Comparison of ENCODE assay signal across 19 mouse cellular contexts in genomic region chr19:7562601-7563129, GRCm38 (mm10). TPM values are rescaled to one million over a fixed set of nuclear protein-coding genes. Genes with fewer than 3 reads are reported as not detected.
A peak's percentile ranks its signal among the peaks of the same experiment; 100 is the strongest.
DNase-seq lines count a peak whose midpoint lies in the region.
"Had no signal": no experiment of that assay in that cellular context is flagged by ENCODE, and none has a peak within 500 bp of the region (broad histone marks: within the 10 kb centered on the region; RNA-seq: fewer than 3 reads in every experiment).

No protein-coding gene starts in this region.

- DNase-seq in heart, adult 8-10 months (ENCODE audit: low spot score): peak; percentile 36
- no peak for DNase-seq in heart, postnatal 4 days
- DNase-seq in lung, postnatal 36 days: peak; percentile 11
- DNase-seq in lung, postnatal 25 days (ENCODE audit: low spot score): no peak
- DNase-seq in adipocyte (ENCODE audit: low spot score): peak; percentile 51
- peak; percentile 44 for DNase-seq in fibroblast of lung, adult 2 months (ENCODE audit: low read depth)
- DNase-seq in ovary, postnatal 10 days (ENCODE audit: low spot score): no peak
- DNase-seq in c-Kit-positive CD71-positive TER-119-positive erythroid progenitor cells, embryonic 14.5 days (ENCODE audit: low spot score): no peak
- DNase-seq: adrenal gland, adult 8-10 months; cerebellum, adult 11-12 months; cerebellum, postnatal 25 days; embryo, embryonic 11 days; layer of hippocampus, postnatal 36 days; left cerebral cortex, postnatal 4 days; liver, postnatal 0 days; lung, postnatal 10 days; thymus, postnatal 4 days had no signal

RNA-seq across cellular contexts. Expression of gene Pla2g16, which starts 5.4 kb away (rescaled TPM):
- 100 to 1,000 TPM; 121 to 150 (median 137) TPM for total RNA-seq in heart, adult 8-10 months (2022)
- total RNA-seq in heart, postnatal 4 days (2021): 10 to 100 TPM; 81.0 to 81.1 TPM

RNA-seq across cellular contexts. Expression of gene Lgals12, which starts 44.3 kb away (rescaled TPM):
- total RNA-seq in heart, adult 8-10 months (2022): under 1 TPM; 0.16 to 0.37 (median 0.32) TPM
- under 1 TPM; 0.36 to 0.41 TPM for total RNA-seq in heart, postnatal 4 days (2021)
- total RNA-seq: liver, adult 2 months; neutrophil, adult 5-6 weeks had no signal

RNA-seq across cellular contexts. Expression of gene Hrasls5, which starts 49.7 kb away (rescaled TPM):
- total RNA-seq in heart, adult 8-10 months (2022): not detected
- not detected for total RNA-seq in heart, postnatal 4 days (2021)
- total RNA-seq: layer of hippocampus, postnatal 36 days; left cerebral cortex, postnatal 4 days; liver, adult 2 months; neutrophil, adult 5-6 weeks had no signal

Comparison
In these comparisons a context has a peak if more than half of its experiments do, and no peak if none do; other contexts are left out.
1. DNase-seq: peak in heart, adult 8-10 months (single experiment), lung, postnatal 36 days (single experiment), adipocyte (single experiment) and fibroblast of lung, adult 2 months (single experiment); none in heart, postnatal 4 days (single experiment), lung, postnatal 25 days (single experiment), ovary, postnatal 10 days (single experiment) and c-Kit-positive CD71-positive TER-119-positive erythroid progenitor cells, embryonic 14.5 days (single experiment).